Mouse (Mus musculus) CH12.LX (cell line): Measurements from ENCODE around the gene Noa1. TPM values are rescaled to one million over a fixed set of nuclear protein-coding genes. Genes with fewer than 3 reads are reported as not detected.

ENCODE experiments used
- DNase-seq: peaks from one replicate; pipeline ENCODE4 v3.0.0-alpha.2; 2013; ENCODE audit errors: extremely low read depth
- H3K27ac ChIP-seq: 2 replicates; pipeline ENCODE4 v1.5.1; 2012; ENCODE audit warnings: low read depth, mild to moderate bottlenecking, control low read depth, moderate library complexity; ENCODE audit not compliant: insufficient read depth
- H3K27me3 ChIP-seq: replicated peaks from 2 replicates; pipeline ENCODE3; 2012; ENCODE audit warnings: inconsistent platforms
- H3K36me3 ChIP-seq, 2 experiments: replicated peaks in 1 of 2; 2 replicates each; pipeline versions ENCODE3 to v1.6.1; 2012; ENCODE audit warnings: inconsistent platforms in 1 of 2, low read length in 1 of 2, mild to moderate bottlenecking in 1 of 2, mixed read lengths in 1 of 2, moderate library complexity in 1 of 2; ENCODE audit not compliant: control insufficient read depth in 1 of 2, insufficient read depth in 1 of 2
- H3K4me1 ChIP-seq, 2 experiments: 2 replicates each; pipeline ENCODE4 v1.6.1; 2012; ENCODE audit warnings: inconsistent platforms in 1 of 2, moderate library complexity in 1 of 2; ENCODE audit not compliant: insufficient read depth in 2 of 2, control insufficient read depth in 1 of 2
- H3K4me2 ChIP-seq: 2 replicates; pipeline ENCODE4 v1.6.1; 2012; ENCODE audit warnings: low read depth, mild to moderate bottlenecking, control low read depth; ENCODE audit not compliant: poor library complexity, insufficient read depth, severe bottlenecking
- H3K4me3 ChIP-seq, 3 experiments: fragments of 150-350 bp in 1 of 3; sonication (generic) in 1 of 3; replicated peaks in 1 of 3; 2 replicates each; pipeline versions ENCODE3 to v1.5.1; 2011 to 2012; ENCODE audit warnings: low read depth in 2 of 3, low read length in 2 of 3, mild to moderate bottlenecking in 2 of 3, moderate library complexity in 2 of 3, control low read depth in 1 of 3, improper control_type of control experiment in 1 of 3, inconsistent platforms in 1 of 3, mixed read lengths in 1 of 3; ENCODE audit not compliant: poor library complexity in 1 of 3
- H3K79me2 ChIP-seq: replicated peaks from 2 replicates; pipeline ENCODE4 v1.6.1; 2012; ENCODE audit warnings: mild to moderate bottlenecking, moderate library complexity; ENCODE audit not compliant: control insufficient read depth, poor library complexity, insufficient read depth, severe bottlenecking; ENCODE audit errors: extremely low read depth
- H3K9ac ChIP-seq: 2 replicates; pipeline ENCODE4 v1.6.1; 2012; ENCODE audit warnings: low read depth, mild to moderate bottlenecking, control low read depth, moderate library complexity; ENCODE audit not compliant: insufficient read depth
- H3K9me3 ChIP-seq: replicated peaks from 2 replicates; pipeline ENCODE3; 2012; ENCODE audit warnings: low read length, inconsistent platforms, mixed read lengths
- CHD2 ChIP-seq: IDR thresholded peaks from 2 replicates; pipeline ENCODE4 v1.6.1; 2011; ENCODE audit warnings: low read length, improper control_type of control experiment
- CTCF ChIP-seq, 2 experiments: IDR thresholded peaks in 1 of 2; conservative IDR thresholded peaks in 1 of 2; 2 replicates each; pipeline ENCODE4 v1.5.1; 2011 to 2012; ENCODE audit warnings: low read depth in 2 of 2, low read length in 2 of 2, improper control_type of control experiment in 1 of 2, inconsistent platforms in 1 of 2, mild to moderate bottlenecking in 1 of 2, moderate library complexity in 1 of 2
- EP300 ChIP-seq: IDR thresholded peaks from 2 replicates; pipeline ENCODE4 v1.6.1; 2011; ENCODE audit warnings: low read length, improper control_type of control experiment
- ETS1 ChIP-seq: conservative IDR thresholded peaks from 2 replicates; pipeline ENCODE4 v1.6.1; 2012; ENCODE audit warnings: low read depth, mild to moderate bottlenecking, inconsistent platforms, low read length, improper control_type of control experiment, moderate library complexity
- GABPA ChIP-seq: IDR thresholded peaks from 2 replicates; pipeline ENCODE4 v1.6.1; 2012; ENCODE audit warnings: low read depth, low read length, improper control_type of control experiment, inconsistent platforms; ENCODE audit not compliant: insufficient replicate concordance
- HCFC1 ChIP-seq: IDR thresholded peaks from 2 replicates; pipeline ENCODE4 v1.6.1; 2012; ENCODE audit warnings: low read depth, mild to moderate bottlenecking, inconsistent platforms, low read length, improper control_type of control experiment
- IRF4 ChIP-seq: IDR thresholded peaks from 2 replicates; pipeline ENCODE4 v1.6.1; 2014; ENCODE audit warnings: low read depth, mild to moderate bottlenecking, inconsistent platforms, low read length, improper control_type of control experiment
- JUN ChIP-seq: IDR thresholded peaks from 2 replicates; pipeline ENCODE4 v1.6.1; 2011; ENCODE audit warnings: low read depth, mild to moderate bottlenecking, low read length, improper control_type of control experiment, moderate library complexity; ENCODE audit not compliant: insufficient read depth
- JUND ChIP-seq: conservative IDR thresholded peaks from 2 replicates; pipeline ENCODE4 v1.6.1; 2011; ENCODE audit warnings: low read depth, low read length, improper control_type of control experiment
- MAFK ChIP-seq: IDR thresholded peaks from 2 replicates; pipeline ENCODE4 v1.6.1; 2011; ENCODE audit warnings: low read length, improper control_type of control experiment; ENCODE audit not compliant: insufficient replicate concordance
- MAZ ChIP-seq: IDR thresholded peaks from 2 replicates; pipeline ENCODE4 v1.6.1; 2012; ENCODE audit warnings: low read depth, mild to moderate bottlenecking, inconsistent platforms, low read length, improper control_type of control experiment, moderate library complexity
- MXI1 ChIP-seq: IDR thresholded peaks from 2 replicates; pipeline ENCODE4 v1.6.1; 2011; ENCODE audit warnings: mild to moderate bottlenecking, low read depth, low read length, improper control_type of control experiment
- MYC ChIP-seq: IDR thresholded peaks from 2 replicates; pipeline ENCODE4 v1.6.1; 2011; ENCODE audit warnings: low read depth, mild to moderate bottlenecking, improper control_type of control experiment, low read length
- PAX5 ChIP-seq: IDR thresholded peaks from 2 replicates; pipeline ENCODE4 v1.6.1; 2012; ENCODE audit warnings: low read length, inconsistent platforms, mixed read lengths
- RAD21 ChIP-seq: IDR thresholded peaks from 2 replicates; pipeline ENCODE4 v1.6.1; 2011; ENCODE audit warnings: low read depth, mild to moderate bottlenecking, low read length, improper control_type of control experiment, moderate library complexity
- RCOR1 ChIP-seq: conservative IDR thresholded peaks from 2 replicates; pipeline ENCODE4 v1.6.1; 2012; ENCODE audit warnings: low read depth, mild to moderate bottlenecking, inconsistent platforms, low read length, improper control_type of control experiment
- SIN3A ChIP-seq: IDR thresholded peaks from 2 replicates; pipeline ENCODE4 v1.6.1; 2012; ENCODE audit warnings: low read length, improper control_type of control experiment, inconsistent platforms
- TBP ChIP-seq: conservative IDR thresholded peaks from 2 replicates; pipeline ENCODE4 v1.6.1; 2011; ENCODE audit warnings: low read depth, low read length, improper control_type of control experiment
- UBTF ChIP-seq: IDR thresholded peaks from 2 replicates; pipeline ENCODE4 v1.6.1; 2012; ENCODE audit warnings: low read depth, mild to moderate bottlenecking, inconsistent platforms, low read length, improper control_type of control experiment, moderate library complexity
- USF1 ChIP-seq: IDR thresholded peaks from 2 replicates; pipeline ENCODE4 v1.6.1; 2014; ENCODE audit warnings: low read depth, mild to moderate bottlenecking, inconsistent platforms, low read length, improper control_type of control experiment
- USF2 ChIP-seq: conservative IDR thresholded peaks from 2 replicates; pipeline ENCODE4 v1.6.1; 2011; ENCODE audit warnings: low read depth, low read length, improper control_type of control experiment
- ZC3H11A ChIP-seq: IDR thresholded peaks from 2 replicates; pipeline ENCODE4 v1.6.1; 2012; ENCODE audit warnings: low read depth, mild to moderate bottlenecking, inconsistent platforms, low read length, improper control_type of control experiment
- ZKSCAN1 ChIP-seq: IDR thresholded peaks from 2 replicates; pipeline ENCODE4 v1.6.1; 2012; ENCODE audit warnings: low read depth, inconsistent platforms, low read length, improper control_type of control experiment, borderline replicate concordance
- ZNF384 ChIP-seq: IDR thresholded peaks from 2 replicates; pipeline ENCODE4 v1.6.1; 2012; ENCODE audit warnings: low read depth, low read length, improper control_type of control experiment, inconsistent platforms
- dilution Hi-C: fragments of 300-500 bp; cut with MboI; formaldehyde crosslinking; loops from 2 replicates; pipeline ENCODE4 v1.14.3; 2020; ENCODE audit warnings: low sequenced_read_pairs; ENCODE audit not compliant: extremely low pct_unique_long_range_greater_than_20kb, extremely low pct_ligation_motif_present
- in situ Hi-C: fragments of 300-500 bp; cut with MboI; formaldehyde crosslinking; loops from 3 replicates; pipeline ENCODE4 v1.14.3; 2019; ENCODE audit warnings: low sequenced_read_pairs, low pct_ligation_motif_present, low pct_unique_long_range_greater_than_20kb, mixed read lengths
- polyA plus RNA-seq: library from polyadenylated mRNA; unstranded; fragments of >175 nt; gene quantifications from 2 replicates; pipeline ENCODE4 v1.2.1, GENCODE M21; 2012; ENCODE audit warnings: low read depth; ENCODE audit not compliant: insufficient read length
- total RNA-seq, 2 experiments: library from RNA; depleted of rRNA; stranded (reverse); fragments of 300-350 nt in 1 of 2; fragments of >200 nt in 1 of 2; gene quantifications; 2 replicates each; pipeline ENCODE4 v1.2.3; 2012 to 2014

Noa1 gene
- total and polyA plus RNA-seq, 3 experiments, result 33.0 to 60.7 (median 45.7) TPM

- dilution Hi-C loops, result no loop called here
- Histone ChIP-seq H3K9me3 (no peaks in the 10 kb centered on the region), H3K4me2 (no peak overlapping the region), H3K36me3 (peaks cover 57 to 70% of the 10 kb centered on the region in 2 experiments), H3K9ac (no peak overlapping the region), H3K27ac (peak overlapping the region; percentile 42), H3K27me3 (no peaks in the 10 kb centered on the region), H3K4me3 (no peak overlapping the region), H3K4me1 (peaks cover 19 to 72% of the 10 kb centered on the region in 2 experiments), H3K79me2 (no peaks in the 10 kb centered on the region)
- TF ChIP-seq CTCF (conservative IDR thresholded peaks at IDR 0.05 in 1 of 2, IDR thresholded peaks at IDR 0.05 in 1 of 2; ENCODE audit: low read depth in 2 of 2, low read length in 2 of 2) (no peak), USF2 (no peak), ZNF384 (no peak), UBTF (no peak), HCFC1 (no peak), ZC3H11A (no peak), JUN (no peak), EP300 (peak; percentile 73), ZKSCAN1 (no peak), MYC (no peak), JUND (no peak), PAX5 (no peak), GABPA (no peak), ETS1 (peak; percentile 27; the same call in 1 of the 2 replicates), SIN3A (no peak), IRF4 (peak; percentile 37; the same call in 1 of the 2 replicates), TBP (no peak), CHD2 (no peak), MAZ (no peak)
- peak; percentile 74 for DNase-seq
- in situ Hi-C loops, result no loop called here
Observed at GRCm38 (mm10) chr5:77292803-77293522, 16.9 kb downstream of the Noa1 start.

GRCm38 (mm10) chr5:77290606-77291005, 19.3 kb downstream of the Noa1 start:
- H3K79me2 ChIP-seq, result peaks cover 6% of the 10 kb centered on the region
- no peak overlapping the region for H3K4me3 ChIP-seq
- dilution Hi-C loops (no loop called here), in situ Hi-C loops (no loop called here)
- no peaks in the 10 kb centered on the region for H3K27me3 ChIP-seq
- H3K27ac ChIP-seq, result peak overlapping the region; percentile 83
- H3K9me3 ChIP-seq, result no peaks in the 10 kb centered on the region
- H3K4me2 ChIP-seq, result no peak overlapping the region
- H3K36me3 ChIP-seq, result peaks cover 51 to 69% of the 10 kb centered on the region in 2 experiments
- TF ChIP-seq RCOR1 (no peak), ETS1 (no peak), MYC (no peak), CTCF (conservative IDR thresholded peaks at IDR 0.05 in 1 of 2, IDR thresholded peaks at IDR 0.05 in 1 of 2; ENCODE audit: low read depth in 2 of 2, low read length in 2 of 2) (no peak), EP300 (no peak), RAD21 (no peak), MXI1 (no peak), MAFK (no peak), ZNF384 (no peak), CHD2 (no peak), JUN (no peak), USF1 (no peak)
- DNase-seq, result no peak
- no peak overlapping the region for H3K9ac ChIP-seq
- H3K4me1 ChIP-seq, result peaks cover 31 to 82% of the 10 kb centered on the region in 2 experiments
